9 mouse cellular contexts compared by ENCODE assay signal in genomic region chr11:109722711-109723110, GRCm38 (mm10). TPM values are rescaled to one million over a fixed set of nuclear protein-coding genes. Genes with fewer than 3 reads are reported as not detected.
DNase-seq lines count a peak whose midpoint lies in the region; ATAC-seq and TF ChIP-seq lines count a peak whose summit lies in the region.
"Had no signal": no experiment of that assay in that cellular context is flagged by ENCODE, and none has a peak within 500 bp of the region (broad histone marks: within the 10 kb centered on the region; RNA-seq: fewer than 3 reads in every experiment).

No protein-coding gene starts in this region.

- H3K4me2 ChIP-seq in forebrain, embryonic 16.5 days (ENCODE audit: low read length) = no peak overlapping the region
- H3K4me2 ChIP-seq in embryonic facial prominence, embryonic 13.5 days = peak overlapping the region; percentile 88; the same call in 1 of the 2 replicates
- H3K4me2 ChIP-seq in lung, embryonic 15.5 days = peak overlapping the region; percentile 92; the same call in 1 of the 2 replicates

- DNase-seq in forebrain, embryonic 10.5 days (ENCODE audit: extremely low spot score, low spot score) = no peak
- DNase-seq in induced T-regulatory cell, adult 2 months (ENCODE audit: low read depth) = peak; percentile 50
- no peak for DNase-seq in right cerebral cortex, adult 2 months (ENCODE audit: low spot score in 2 of 2)
- DNase-seq in cerebellum, adult 2 months = no peak
- DNase-seq in retina, postnatal 1 day = no peak

- peaks cover 23% of the 10 kb centered on the region for H3K4me1 ChIP-seq in forebrain, embryonic 10.5 days
- peaks cover 24% of the 10 kb centered on the region for H3K4me1 ChIP-seq in forebrain, embryonic 16.5 days (replicated peaks; ENCODE audit: control insufficient read depth, insufficient read depth, low read length)
- peaks cover 25% of the 10 kb centered on the region for H3K4me1 ChIP-seq in embryonic facial prominence, embryonic 13.5 days
- peaks cover 25% of the 10 kb centered on the region for H3K4me1 ChIP-seq in lung, embryonic 15.5 days
- H3K4me1 ChIP-seq in cerebellum, adult 2 months (ENCODE audit: control insufficient read depth, insufficient read depth, low read length) = no peaks in the 10 kb centered on the region

- 64% methylated on average over 4 of the region's 4 CpGs for WGBS in forebrain, embryonic 10.5 days
- 64% methylated on average over 4 of the region's 4 CpGs for WGBS in forebrain, embryonic 16.5 days
- 46% methylated on average over 4 of the region's 4 CpGs for WGBS in embryonic facial prominence, embryonic 13.5 days
- 24% methylated on average over 4 of the region's 4 CpGs for WGBS in lung, embryonic 15.5 days
- 76% methylated on average over 4 of the region's 4 CpGs for WGBS in cerebellum, adult 2 months

- TF ChIP-seq POLR2A in cerebellum, adult 2 months (IDR thresholded peaks at IDR 0.05; ENCODE audit: borderline replicate concordance, insufficient read depth, low read length) = no peak

- H3K27ac ChIP-seq in forebrain, embryonic 10.5 days = no peak overlapping the region
- no peak overlapping the region for H3K27ac ChIP-seq in forebrain, embryonic 16.5 days (ENCODE audit: low read length)
- no peak overlapping the region for H3K27ac ChIP-seq in embryonic facial prominence, embryonic 13.5 days
- H3K27ac ChIP-seq in lung, embryonic 15.5 days = no peak overlapping the region
- no peak overlapping the region for H3K27ac ChIP-seq in cerebellum, adult 2 months (ENCODE audit: insufficient read depth, low read length)
- H3K27ac ChIP-seq: neural tube, embryonic 12.5 days had no signal

- peak overlapping the region; percentile 62; the same call in 1 of the 2 replicates for H3K4me3 ChIP-seq in forebrain, embryonic 10.5 days
- no peak overlapping the region for H3K4me3 ChIP-seq in forebrain, embryonic 16.5 days (replicated peaks; ENCODE audit: low read length)
- no peak overlapping the region for H3K4me3 ChIP-seq in embryonic facial prominence, embryonic 13.5 days
- H3K4me3 ChIP-seq in lung, embryonic 15.5 days = no peak overlapping the region
- H3K4me3 ChIP-seq in cerebellum, adult 2 months (replicated peaks; ENCODE audit: insufficient read depth, low read depth, low read length) = no peak overlapping the region

- H3K9me3 ChIP-seq in forebrain, embryonic 10.5 days = peaks cover 3% of the 10 kb centered on the region; the same call in 1 of the 2 replicates
- H3K9me3 ChIP-seq in forebrain, embryonic 16.5 days (ENCODE audit: control insufficient read depth, low read length) = no peaks in the 10 kb centered on the region
- no peaks in the 10 kb centered on the region for H3K9me3 ChIP-seq in embryonic facial prominence, embryonic 13.5 days
- no peaks in the 10 kb centered on the region for H3K9me3 ChIP-seq in lung, embryonic 15.5 days
- H3K9me3 ChIP-seq: neural tube, embryonic 12.5 days had no signal

- no peak overlapping the region; the same call in 1 of the 2 replicates for H3K9ac ChIP-seq in forebrain, embryonic 16.5 days (replicated peaks; ENCODE audit: low read depth, low read length)
- no peak overlapping the region for H3K9ac ChIP-seq in embryonic facial prominence, embryonic 13.5 days
- no peak overlapping the region for H3K9ac ChIP-seq in lung, embryonic 15.5 days

- TF ChIP-seq CTCF in cerebellum, adult 2 months (IDR thresholded peaks at IDR 0.05; ENCODE audit: borderline replicate concordance, insufficient read depth, low read depth, low read length) = no peak

- peaks cover 52% of the 10 kb centered on the region for H3K27me3 ChIP-seq in forebrain, embryonic 10.5 days (ENCODE audit: poor library complexity, severe bottlenecking)
- peaks cover 4% of the 10 kb centered on the region; the same call in 1 of the 2 replicates for H3K27me3 ChIP-seq in forebrain, embryonic 16.5 days (replicated peaks; ENCODE audit: control insufficient read depth, insufficient read depth, low read length)
- H3K27me3 ChIP-seq in embryonic facial prominence, embryonic 13.5 days = peaks cover 28% of the 10 kb centered on the region
- H3K27me3 ChIP-seq in lung, embryonic 15.5 days = no peaks in the 10 kb centered on the region; the same call in 1 of the 2 replicates
- H3K27me3 ChIP-seq in cerebellum, adult 2 months (ENCODE audit: control insufficient read depth, insufficient read depth, low read length) = no peaks in the 10 kb centered on the region; the same call in 1 of the 2 replicates

- no peak for ATAC-seq in forebrain, embryonic 16.5 days
- no peak for ATAC-seq in embryonic facial prominence, embryonic 13.5 days (ENCODE audit: insufficient number of reproducible peaks, insufficient read depth, low FRiP score, low TSS enrichment, low read depth)
- no peak for ATAC-seq in lung, embryonic 15.5 days (ENCODE audit: borderline replicate concordance, extremely low read depth, low FRiP score, low TSS enrichment)

- H3K36me3 ChIP-seq in forebrain, embryonic 10.5 days (replicated peaks) = no peaks in the 10 kb centered on the region
- H3K36me3 ChIP-seq in forebrain, embryonic 16.5 days (ENCODE audit: control insufficient read depth, insufficient read depth) = no peaks in the 10 kb centered on the region
- no peaks in the 10 kb centered on the region for H3K36me3 ChIP-seq in embryonic facial prominence, embryonic 13.5 days
- no peaks in the 10 kb centered on the region for H3K36me3 ChIP-seq in lung, embryonic 15.5 days
- H3K36me3 ChIP-seq: neural tube, embryonic 12.5 days had no signal

RNA-seq across cellular contexts. Expression of gene Fam20a, which starts 0.6 kb away (rescaled TPM):
- 1.2 and 2.0 TPM in 2 replicates for polyA plus RNA-seq in forebrain, embryonic 10.5 days (2016; fragmentation: Nextera tagmentation; extraction: Ambion mirVana)
- polyA plus RNA-seq in forebrain, embryonic 16.5 days (2015; fragmentation: Nextera tagmentation; extraction: Ambion mirVana) = 1.9 and 3.5 TPM in 2 replicates
- polyA plus RNA-seq in embryonic facial prominence, embryonic 13.5 days (2015; fragmentation: Nextera tagmentation; extraction: Ambion mirVana) = 4.8 and 5.1 TPM in 2 replicates
- 3.2 TPM in 2 replicates for polyA plus RNA-seq in lung, embryonic 15.5 days (2015; fragmentation: Nextera tagmentation; extraction: Ambion mirVana)
- polyA plus RNA-seq in cerebellum, adult 2 months (2012; rRNA removed) = 22.3 and 25.2 TPM in 2 replicates
